Mouse (Mus musculus) activated CD4-positive, CD25-positive, alpha-beta regulatory T cell, adult 9 weeks (primary cell): ENCODE results near the gene Gm3252. TPM values are rescaled to one million over a fixed set of nuclear protein-coding genes. Genes with fewer than 3 reads are reported as not detected.

Experiments used
- polyA plus RNA-seq: library from polyadenylated mRNA; unstranded; fragments of 100-300 nt; shearing (Covaris generic); gene quantifications from one replicate; pipeline ENCODE4 v1.2.1, GENCODE M21; 2017

Gene Gm3252
- polyA plus RNA-seq = 2.0 TPM

DNA sequence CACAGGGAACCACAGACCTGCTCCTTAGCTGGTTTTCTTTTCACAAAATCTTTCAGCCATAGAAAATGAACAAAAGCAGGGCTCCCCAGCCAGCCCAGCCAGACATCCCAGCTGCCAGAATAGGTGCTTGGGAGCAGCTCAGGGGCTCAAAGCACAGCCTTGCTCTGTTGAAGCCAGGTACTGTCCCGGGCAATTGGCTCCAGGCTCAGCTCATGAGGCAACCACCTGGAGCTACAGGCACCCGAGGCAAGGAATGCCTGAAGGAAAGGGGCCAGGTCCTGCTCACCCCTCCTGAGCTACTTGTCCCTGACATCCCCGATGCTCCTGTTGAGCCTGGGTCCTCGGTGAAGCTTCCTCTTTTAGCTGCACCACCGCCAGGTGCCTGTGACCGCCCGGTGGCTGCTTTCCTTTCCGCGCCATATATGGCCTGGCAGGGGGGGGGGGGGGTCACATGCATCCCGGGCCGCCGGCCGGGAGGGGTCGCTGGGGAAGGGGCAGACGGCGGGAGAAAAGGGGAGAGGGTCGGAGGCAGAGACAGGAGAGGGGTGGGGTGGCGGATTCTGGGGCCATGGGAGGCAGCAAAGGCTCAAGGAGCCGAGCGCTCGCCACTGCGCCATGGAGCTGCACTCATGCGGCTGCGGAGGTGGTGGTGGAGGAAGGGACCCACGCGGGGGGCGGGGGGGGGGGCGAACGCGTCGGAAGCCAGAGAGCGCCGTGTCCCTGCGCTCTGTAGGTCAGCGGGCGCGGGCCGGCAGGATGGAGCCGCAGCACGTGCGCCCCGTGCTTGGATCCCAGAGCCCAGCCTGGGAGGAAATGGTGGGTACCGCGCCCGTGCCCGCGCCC, at the start of gene Gm3252:
Gene Gm3252 (plus strand): TSS at position 738 of the 843 bp plus-strand sequence.

DNA sequence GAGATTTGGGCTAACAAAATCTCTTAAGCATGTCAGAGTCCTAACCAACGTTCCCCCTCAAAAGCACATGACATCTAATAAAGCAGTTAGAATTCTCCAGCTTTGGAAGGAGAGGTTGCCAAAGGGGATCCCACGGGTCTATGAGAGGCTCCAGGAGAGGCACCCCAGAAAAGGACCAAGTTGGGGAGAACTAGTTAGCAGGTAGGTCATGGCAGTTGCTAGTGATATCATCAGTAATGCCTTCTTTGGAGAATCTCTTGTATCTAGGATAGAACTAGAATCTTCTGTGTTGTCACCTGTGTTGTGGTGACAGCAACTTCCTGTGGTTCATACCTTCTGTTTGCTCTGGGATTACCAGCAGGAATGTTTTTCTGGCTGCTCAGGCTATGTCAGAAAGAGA, 17.6 kb upstream of the Gm3252 start, which contains the start of gene Gm7876:
Gene Gm7876 (plus strand): TSS at position 301 of the 400 bp plus-strand sequence.

DNA sequence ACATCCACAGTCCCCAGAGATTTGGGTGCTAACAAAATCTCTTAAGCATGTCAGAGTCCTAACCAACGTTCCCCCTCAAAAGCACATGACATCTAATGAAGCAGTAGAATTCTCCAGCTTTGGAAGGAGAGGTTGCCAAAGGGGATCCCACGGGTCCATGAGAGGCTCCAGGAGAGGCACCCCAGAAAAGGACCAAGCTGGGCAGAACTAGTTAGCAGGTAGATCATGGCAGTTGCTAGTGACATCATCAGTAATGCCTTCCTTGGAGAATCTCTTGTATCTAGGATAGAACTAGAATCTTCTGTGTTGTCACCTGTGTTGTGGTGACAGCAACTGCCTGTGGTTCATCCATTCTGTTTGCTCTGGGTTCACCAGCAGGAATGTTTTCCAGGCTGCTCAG, 49.5 kb downstream of the Gm3252 start, which contains the start of gene Gm9602:
Gene Gm9602 (plus strand): TSS at position 301 of the 400 bp plus-strand sequence.

Other genes starting within 250 kb of the Gm3252 start
- not detected for gene Gm3182, start 245.0 kb upstream of the Gm3252 start, polyA plus RNA-seq
- not detected for gene Gm3047, start 171.4 kb upstream of the Gm3252 start, polyA plus RNA-seq
- not detected for gene Gm8159, start 94.4 kb upstream of the Gm3252 start, polyA plus RNA-seq
- not detected for gene Gm3239, start 62.6 kb upstream of the Gm3252 start, polyA plus RNA-seq
- gene Gm7876, start 17.5 kb upstream of the Gm3252 start, polyA plus RNA-seq = not detected
- not detected for gene Gm9602, start 49.6 kb downstream of the Gm3252 start, polyA plus RNA-seq
- not detected for gene Gm3269, start 111.3 kb downstream of the Gm3252 start, polyA plus RNA-seq
- 1.6 TPM for gene Gm3264, start 128.8 kb downstream of the Gm3252 start, polyA plus RNA-seq
- not detected for gene Gm3278, start 165.6 kb downstream of the Gm3252 start, polyA plus RNA-seq